Mouse (Mus musculus) ES-E14 (cell line): Measurements from ENCODE around the gene F11r.

ENCODE experiments used
- CHD2 ChIP-seq: IDR thresholded peaks from 2 replicates; pipeline ENCODE4 v1.6.1; 2014; ENCODE audit warnings: mild to moderate bottlenecking, low read depth, low read length, inconsistent platforms
- ZC3H11A ChIP-seq: IDR thresholded peaks from 2 replicates; pipeline ENCODE4 v1.6.1; 2012; ENCODE audit warnings: low read depth, mild to moderate bottlenecking, inconsistent platforms, low read length, borderline replicate concordance
- ZNF384 ChIP-seq: IDR thresholded peaks from 2 replicates; pipeline ENCODE4 v1.6.1; 2012; ENCODE audit warnings: low read depth, low read length, inconsistent platforms

DNA sequence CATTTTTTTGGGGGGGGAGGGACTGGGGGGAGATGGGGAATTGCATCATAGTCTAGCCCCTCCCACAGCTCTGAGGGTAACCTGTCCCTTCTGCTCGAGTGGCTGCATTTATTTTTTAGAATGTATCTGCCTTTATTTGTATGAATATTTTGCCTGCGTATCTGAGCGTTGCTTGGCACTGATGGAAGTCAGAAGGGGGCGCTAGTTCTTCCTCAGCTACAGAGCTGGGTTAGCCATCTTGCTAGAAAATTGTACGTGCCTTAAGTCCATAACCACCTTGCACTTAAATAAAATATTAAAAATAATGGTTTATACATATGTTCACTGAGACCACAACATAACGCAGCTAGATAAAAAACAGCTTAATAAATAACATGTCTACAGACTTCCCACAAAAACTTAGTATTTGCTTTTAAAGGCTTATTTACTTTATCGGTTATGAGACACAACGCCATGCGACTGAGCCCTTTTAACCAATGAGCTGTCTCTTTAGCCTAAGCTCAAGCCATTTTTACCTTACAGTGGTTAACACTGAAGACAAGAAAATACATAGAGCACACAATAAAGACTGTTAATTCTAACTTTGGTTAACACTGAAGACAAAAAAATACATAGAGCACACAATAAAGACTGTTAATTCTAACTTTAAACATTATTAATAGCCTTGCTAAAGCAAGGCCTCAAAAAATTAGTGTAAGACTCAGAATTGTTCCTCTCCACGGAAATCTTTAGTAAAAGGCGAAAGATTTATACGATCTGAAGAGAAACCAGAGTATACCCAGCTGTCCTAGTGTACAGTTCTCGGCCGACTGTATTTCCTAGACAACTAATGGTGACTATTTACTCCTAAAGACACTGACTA, 65.3 kb downstream of the F11r start:
- TF ChIP-seq ZNF384 = no peak
- TF ChIP-seq CHD2 = no peak
- TF ChIP-seq ZC3H11A = no peak
